Mouse (Mus musculus) stomach, embryonic 14.5 days (tissue): ENCODE results near the gene H2al1e. TPM values are rescaled to one million over a fixed set of nuclear protein-coding genes. Genes with fewer than 3 reads are reported as not detected.
"Not testable (repeated sequence)": the region's sequence is repeated elsewhere in the genome, so short reads cannot be mapped to it uniquely, and the experiment has no call there.

Experiments
- ATAC-seq: fragments of 200-750 bp; cut with Nextera tagmentation; 2 replicates; pipeline ENCODE4 v1.8.0; 2017; ENCODE audit warnings: low read depth, moderate TSS enrichment; ENCODE audit not compliant: insufficient number of reproducible peaks, insufficient read depth, low FRiP score
- H3K27ac ChIP-seq: fragments of 300-500 bp; sonication (generic); 2 replicates; pipeline ENCODE4 v1.5.1; 2014; ENCODE audit warnings: mild to moderate bottlenecking, low read length, moderate library complexity, mixed read lengths
- H3K27me3 ChIP-seq: fragments of 300-500 bp; sonication (generic); 2 replicates; pipeline ENCODE4 v1.6.1; 2014; ENCODE audit warnings: low read length, control low read depth, mixed read lengths; ENCODE audit not compliant: control insufficient read depth, insufficient read depth
- H3K36me3 ChIP-seq: fragments of 300-500 bp; sonication (generic); 2 replicates; pipeline ENCODE4 v1.6.1; 2014; ENCODE audit warnings: mild to moderate bottlenecking, control low read depth, low read length, moderate library complexity, mixed read lengths; ENCODE audit not compliant: control insufficient read depth, insufficient read depth
- H3K4me1 ChIP-seq: fragments of 300-500 bp; sonication (generic); 2 replicates; pipeline ENCODE4 v1.6.1; 2014; ENCODE audit warnings: low read length, control low read depth, mixed read lengths; ENCODE audit not compliant: control insufficient read depth, insufficient read depth
- H3K4me2 ChIP-seq: fragments of 300-500 bp; sonication (generic); replicated peaks from 2 replicates; pipeline ENCODE4 v1.6.1; 2014; ENCODE audit warnings: low read depth, low read length, control low read depth
- H3K4me3 ChIP-seq: fragments of 300-500 bp; sonication (generic); 2 replicates; pipeline ENCODE4 v1.5.1; 2014; ENCODE audit warnings: low read depth, low read length, control low read depth
- H3K9ac ChIP-seq: fragments of 300-500 bp; sonication (generic); replicated peaks from 2 replicates; pipeline ENCODE4 v1.6.1; 2014; ENCODE audit warnings: low read depth, mild to moderate bottlenecking, control low read depth, low read length, moderate library complexity, mixed read lengths
- H3K9me3 ChIP-seq: fragments of 300-500 bp; sonication (generic); 2 replicates; pipeline ENCODE4 v1.6.1; 2016; ENCODE audit warnings: low read depth, low read length, control low read depth; ENCODE audit not compliant: control insufficient read depth
- WGBS: fragments of 180-500 bp; shearing (Covaris S2); extraction: QIAGEN DNeasy Blood & Tissue Kit; methylation state at CpG from one replicate; pipeline ENCODE4 v1.1.7; 2014; 5-methylcytosine and 5-hydroxymethylcytosine counted together
- polyA plus RNA-seq: library from polyadenylated mRNA; unstranded; fragments of >200 nt; fragmentation: Nextera tagmentation; extraction: Ambion mirVana; gene quantifications from 2 replicates; pipeline ENCODE4 v1.2.1, GENCODE M21; 2014

The H2al1e gene
- polyA plus RNA-seq, 1 experiment from 2014 or later: not detected

DNA sequence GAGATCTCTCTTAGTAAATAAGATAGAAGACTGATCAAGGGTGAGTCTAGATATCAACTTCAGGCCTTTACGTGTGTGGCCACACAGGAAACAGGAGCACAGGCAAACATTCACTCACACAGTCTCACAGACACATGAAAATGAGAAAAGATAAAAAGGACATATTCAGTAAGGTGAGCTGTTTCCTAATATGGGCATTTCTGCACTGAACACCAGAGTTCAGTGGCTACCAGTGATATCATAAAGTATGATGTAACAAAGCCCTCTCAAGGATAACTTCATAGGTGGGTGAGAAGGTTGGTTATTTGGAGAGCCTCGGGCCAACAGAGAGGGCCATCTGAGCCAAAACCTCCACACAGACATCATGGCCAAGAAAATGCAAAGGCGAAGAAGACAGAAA, 12.8 kb upstream of the H2al1e start, which contains the start of gene H2al1a:
TSS of gene H2al1a (plus strand) at position 301 of the 400 bp plus-strand sequence.
- ATAC-seq, H3K27me3 ChIP-seq, H3K9ac ChIP-seq, H3K36me3 ChIP-seq, H3K9me3 ChIP-seq, H3K4me2 ChIP-seq, H3K4me3 ChIP-seq, H3K4me1 ChIP-seq, H3K27ac ChIP-seq: not testable (repeated sequence)
- no CpG with 5 or more reads among the region's 3 CpGs for WGBS

DNA sequence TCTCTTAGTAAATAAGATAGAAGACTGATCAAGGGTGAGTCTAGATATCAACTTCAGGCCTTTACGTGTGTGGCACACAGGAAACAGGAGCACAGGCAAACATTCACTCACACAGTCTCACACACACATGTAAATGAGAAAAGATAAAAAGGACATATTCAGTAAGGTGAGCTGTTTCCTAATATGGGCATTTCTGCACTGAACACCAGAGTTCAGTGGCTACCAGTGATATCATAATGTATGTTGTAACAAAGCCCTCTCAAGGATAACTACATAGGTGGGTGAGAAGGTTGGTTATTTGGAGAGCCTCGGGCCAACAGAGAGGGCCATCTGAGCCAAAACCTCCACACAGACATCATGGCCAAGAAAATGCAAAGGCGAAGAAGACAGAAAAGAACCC, 9.6 kb upstream of the H2al1e start, which contains the start of gene H2al1b:
TSS of gene H2al1b (plus strand) at position 301 of the 400 bp plus-strand sequence.
- H3K4me1 ChIP-seq, H3K36me3 ChIP-seq, H3K4me3 ChIP-seq, H3K4me2 ChIP-seq, H3K9me3 ChIP-seq, H3K27me3 ChIP-seq, H3K9ac ChIP-seq, ATAC-seq, H3K27ac ChIP-seq: not testable (repeated sequence)
- WGBS: 96% methylated on average over 1 of the region's 3 CpGs

DNA sequence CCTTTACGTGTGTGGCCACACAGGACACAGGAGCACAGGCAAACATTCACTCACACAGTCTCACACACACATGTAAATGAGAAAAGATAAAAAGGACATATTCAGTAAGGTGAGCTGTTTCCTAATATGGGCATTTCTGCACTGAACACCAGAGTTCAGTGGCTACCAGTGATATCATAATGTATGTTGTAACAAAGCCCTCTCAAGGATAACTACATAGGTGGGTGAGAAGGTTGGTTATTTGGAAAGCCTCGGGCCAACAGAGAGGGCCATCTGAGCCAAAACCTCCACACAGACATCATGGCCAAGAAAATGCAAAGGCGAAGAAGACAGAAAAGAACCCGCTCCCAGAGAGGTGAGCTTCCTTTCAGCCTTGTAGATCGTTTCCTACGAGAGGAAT, 6.4 kb upstream of the H2al1e start, which contains the start of gene H2al1c:
TSS of gene H2al1c (plus strand) at position 301 of the 400 bp plus-strand sequence.
- H3K27me3 ChIP-seq, H3K4me2 ChIP-seq, H3K4me1 ChIP-seq, H3K9me3 ChIP-seq, H3K36me3 ChIP-seq, ATAC-seq, H3K9ac ChIP-seq, H3K4me3 ChIP-seq, H3K27ac ChIP-seq: not testable (repeated sequence)
- 70% methylated on average over 1 of the region's 6 CpGs for WGBS

DNA sequence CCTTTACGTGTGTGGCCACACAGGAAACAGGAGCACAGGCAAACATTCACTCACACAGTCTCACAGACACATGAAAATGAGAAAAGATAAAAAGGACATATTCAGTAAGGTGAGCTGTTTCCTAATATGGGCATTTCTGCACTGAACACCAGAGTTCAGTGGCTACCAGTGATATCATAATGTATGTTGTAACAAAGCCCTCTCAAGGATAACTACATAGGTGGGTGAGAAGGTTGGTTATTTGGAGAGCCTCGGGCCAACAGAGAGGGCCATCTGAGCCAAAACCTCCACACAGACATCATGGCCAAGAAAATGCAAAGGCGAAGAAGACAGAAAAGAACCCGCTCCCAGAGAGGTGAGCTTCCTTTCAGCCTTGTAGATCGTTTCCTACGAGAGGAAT, 3.2 kb upstream of the H2al1e start, which contains the start of gene H2al1d:
TSS of gene H2al1d (plus strand) at position 301 of the 400 bp plus-strand sequence.
- not testable (repeated sequence) for H3K4me1 ChIP-seq, H3K9me3 ChIP-seq, H3K4me2 ChIP-seq, H3K27me3 ChIP-seq, H3K9ac ChIP-seq, H3K36me3 ChIP-seq, H3K27ac ChIP-seq, H3K4me3 ChIP-seq, ATAC-seq
- no CpG with 5 or more reads among the region's 6 CpGs for WGBS

DNA sequence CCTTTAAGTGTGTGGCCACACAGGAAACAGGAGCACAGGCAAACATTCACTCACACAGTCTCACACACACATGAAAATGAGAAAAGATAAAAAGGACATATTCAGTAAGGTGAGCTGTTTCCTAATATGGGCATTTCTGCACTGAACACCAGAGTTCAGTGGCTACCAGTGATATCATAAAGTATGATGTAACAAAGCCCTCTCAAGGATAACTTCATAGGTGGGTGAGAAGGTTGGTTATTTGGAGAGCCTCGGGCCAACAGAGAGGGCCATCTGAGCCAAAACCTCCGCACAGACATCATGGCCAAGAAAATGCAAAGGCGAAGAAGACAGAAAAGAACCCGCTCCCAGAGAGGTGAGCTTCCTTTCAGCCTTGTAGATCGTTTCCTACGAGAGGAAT, 3.1 kb downstream of the H2al1e start, which contains the start of gene H2al1f:
TSS of gene H2al1f (plus strand) at position 301 of the 400 bp plus-strand sequence.
- not testable (repeated sequence) for H3K4me2 ChIP-seq, H3K9me3 ChIP-seq, H3K27ac ChIP-seq, H3K4me3 ChIP-seq, ATAC-seq, H3K36me3 ChIP-seq, H3K4me1 ChIP-seq, H3K27me3 ChIP-seq, H3K9ac ChIP-seq
- WGBS: no CpG with 5 or more reads among the region's 6 CpGs

DNA sequence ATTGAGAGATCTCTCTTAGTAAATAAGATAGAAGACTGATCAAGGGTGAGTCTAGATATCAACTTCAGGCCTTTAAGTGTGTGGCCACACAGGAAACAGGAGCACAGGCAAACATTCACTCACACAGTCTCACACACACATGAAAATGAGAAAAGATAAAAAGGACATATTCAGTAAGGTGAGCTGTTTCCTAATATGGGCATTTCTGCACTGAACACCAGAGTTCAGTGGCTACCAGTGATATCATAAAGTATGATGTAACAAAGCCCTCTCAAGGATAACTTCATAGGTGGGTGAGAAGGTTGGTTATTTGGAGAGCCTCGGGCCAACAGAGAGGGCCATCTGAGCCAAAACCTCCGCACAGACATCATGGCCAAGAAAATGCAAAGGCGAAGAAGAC, 6.2 kb downstream of the H2al1e start, which contains the start of gene H2al1g:
TSS of gene H2al1g (plus strand) at position 301 of the 400 bp plus-strand sequence.
- H3K4me1 ChIP-seq, ATAC-seq, H3K27ac ChIP-seq, H3K9ac ChIP-seq, H3K27me3 ChIP-seq, H3K4me3 ChIP-seq, H3K9me3 ChIP-seq, H3K36me3 ChIP-seq, H3K4me2 ChIP-seq: not testable (repeated sequence)
- no CpG with 5 or more reads among the region's 3 CpGs for WGBS

DNA sequence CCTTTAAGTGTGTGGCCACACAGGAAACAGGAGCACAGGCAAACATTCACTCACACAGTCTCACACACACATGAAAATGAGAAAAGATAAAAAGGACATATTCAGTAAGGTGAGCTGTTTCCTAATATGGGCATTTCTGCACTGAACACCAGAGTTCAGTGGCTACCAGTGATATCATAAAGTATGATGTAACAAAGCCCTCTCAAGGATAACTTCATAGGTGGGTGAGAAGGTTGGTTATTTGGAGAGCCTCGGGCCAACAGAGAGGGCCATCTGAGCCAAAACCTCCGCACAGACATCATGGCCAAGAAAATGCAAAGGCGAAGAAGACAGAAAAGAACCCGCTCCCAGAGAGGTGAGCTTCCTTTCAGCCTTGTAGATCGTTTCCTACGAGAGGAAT, 9.5 kb downstream of the H2al1e start, which contains the start of gene H2al1h:
TSS of gene H2al1h (plus strand) at position 301 of the 400 bp plus-strand sequence.
- H3K36me3 ChIP-seq, H3K27ac ChIP-seq, H3K27me3 ChIP-seq, ATAC-seq, H3K4me3 ChIP-seq, H3K9ac ChIP-seq, H3K4me1 ChIP-seq, H3K9me3 ChIP-seq, H3K4me2 ChIP-seq: not testable (repeated sequence)
- no CpG with 5 or more reads among the region's 6 CpGs for WGBS

DNA sequence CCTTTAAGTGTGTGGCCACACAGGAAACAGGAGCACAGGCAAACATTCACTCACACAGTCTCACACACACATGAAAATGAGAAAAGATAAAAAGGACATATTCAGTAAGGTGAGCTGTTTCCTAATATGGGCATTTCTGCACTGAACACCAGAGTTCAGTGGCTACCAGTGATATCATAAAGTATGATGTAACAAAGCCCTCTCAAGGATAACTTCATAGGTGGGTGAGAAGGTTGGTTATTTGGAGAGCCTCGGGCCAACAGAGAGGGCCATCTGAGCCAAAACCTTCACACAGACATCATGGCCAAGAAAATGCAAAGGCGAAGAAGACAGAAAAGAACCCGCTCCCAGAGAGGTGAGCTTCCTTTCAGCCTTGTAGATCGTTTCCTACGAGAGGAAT, 12.6 kb downstream of the H2al1e start, which contains the start of gene H2al1i:
TSS of gene H2al1i (plus strand) at position 301 of the 400 bp plus-strand sequence.
- ATAC-seq: not testable (repeated sequence)

DNA sequence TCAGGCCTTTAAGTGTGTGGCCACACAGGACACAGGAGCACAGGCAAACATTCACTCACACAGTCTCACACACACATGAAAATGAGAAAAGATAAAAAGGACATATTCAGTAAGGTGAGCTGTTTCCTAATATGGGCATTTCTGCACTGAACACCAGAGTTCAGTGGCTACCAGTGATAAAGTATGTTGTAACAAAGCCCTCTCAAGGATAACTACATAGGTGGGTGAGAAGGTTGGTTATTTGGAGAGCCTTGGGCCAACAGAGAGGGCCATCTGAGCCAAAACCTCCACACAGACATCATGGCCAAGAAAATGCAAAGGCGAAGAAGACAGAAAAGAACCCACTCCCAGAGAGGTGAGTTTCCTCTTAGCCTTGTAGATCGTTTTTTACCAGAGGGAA, 15.8 kb downstream of the H2al1e start, which contains the start of gene H2al1j:
TSS of gene H2al1j (plus strand) at position 301 of the 400 bp plus-strand sequence.
- not testable (repeated sequence) for ATAC-seq, H3K4me3 ChIP-seq, H3K27ac ChIP-seq, H3K36me3 ChIP-seq, H3K4me2 ChIP-seq, H3K27me3 ChIP-seq, H3K9me3 ChIP-seq, H3K9ac ChIP-seq, H3K4me1 ChIP-seq
- 88% methylated on average over 2 of the region's 2 CpGs for WGBS

More for the DNA sequence above, 12.6 kb downstream of the H2al1e start, which contains the start of gene H2al1i:
- H3K9me3 ChIP-seq, H3K27me3 ChIP-seq, H3K27ac ChIP-seq, H3K4me3 ChIP-seq, H3K4me2 ChIP-seq, H3K4me1 ChIP-seq, H3K36me3 ChIP-seq, H3K9ac ChIP-seq: not testable (repeated sequence)
- 89% methylated on average over 2 of the region's 5 CpGs for WGBS
